Mouse (Mus musculus): Measurements from ENCODE around the gene Gtf3c1. TPM values are rescaled to one million over a fixed set of nuclear protein-coding genes. Genes with fewer than 3 reads are reported as not detected.

Gtf3c1 gene
- polyA plus RNA-seq, 1 experiment from 2014 or later: 50.6 TPM

DNA sequence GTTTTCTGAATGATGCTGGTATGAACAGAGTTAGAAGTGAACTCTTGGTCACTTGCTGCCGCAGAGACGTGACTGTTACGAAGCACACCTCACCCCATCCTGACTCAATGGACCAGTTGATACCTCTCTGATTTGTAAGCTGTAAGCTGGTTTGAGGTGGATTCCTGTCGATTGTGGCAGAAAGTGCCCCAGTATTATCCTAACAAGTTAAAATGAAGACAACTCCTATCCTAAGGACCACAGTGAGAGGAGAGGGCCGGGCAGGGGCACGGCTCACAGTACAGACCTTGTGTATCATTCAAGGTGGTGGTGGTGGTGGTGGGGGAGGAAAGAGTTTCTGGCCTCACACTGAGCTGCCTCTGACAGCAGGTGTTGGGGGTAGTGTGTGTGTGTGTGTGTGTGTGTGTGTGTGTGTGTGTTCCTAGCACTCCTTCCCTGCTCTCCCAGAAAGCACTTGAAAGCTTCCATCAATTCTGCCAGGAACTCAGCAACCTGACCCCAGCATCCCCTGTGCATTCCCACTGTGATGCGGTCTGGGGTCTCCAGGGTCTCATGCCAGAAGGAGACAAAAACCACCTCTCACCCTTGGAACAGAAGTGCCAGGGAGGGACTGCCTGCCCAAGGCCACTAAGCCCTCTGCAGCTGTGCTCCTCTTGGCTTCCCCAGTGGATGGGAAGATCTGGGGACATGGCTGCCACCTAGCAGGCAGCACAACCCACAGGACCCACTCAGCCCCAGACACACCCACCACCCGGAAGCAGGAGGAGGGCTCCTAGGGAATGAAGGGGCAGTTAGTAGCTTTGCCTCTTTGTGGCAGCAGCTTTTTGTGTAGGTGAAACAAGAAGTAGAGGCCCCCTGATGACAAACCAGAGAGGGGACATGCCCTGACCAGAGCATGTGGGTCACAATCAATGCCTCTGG is 70.1 kb downstream of the Gtf3c1 start:
- WGBS: 91% methylated on average over 8 of the region's 8 CpGs
- no peak for ATAC-seq (ENCODE audit: low FRiP score, low read depth)
- Histone ChIP-seq H3K4me3 (no peak overlapping the region), H3K4me2 (replicated peaks) (no peak overlapping the region), H3K4me1 (peaks cover 4% of the 10 kb centered on the region; the same call in 1 of the 2 replicates), H3K9me3 (no peaks in the 10 kb centered on the region), H3K9ac (replicated peaks) (no peak overlapping the region), H3K36me3 (peaks cover 30% of the 10 kb centered on the region), H3K27ac (replicated peaks) (no peak overlapping the region), H3K27me3 (no peaks in the 10 kb centered on the region)

DNA sequence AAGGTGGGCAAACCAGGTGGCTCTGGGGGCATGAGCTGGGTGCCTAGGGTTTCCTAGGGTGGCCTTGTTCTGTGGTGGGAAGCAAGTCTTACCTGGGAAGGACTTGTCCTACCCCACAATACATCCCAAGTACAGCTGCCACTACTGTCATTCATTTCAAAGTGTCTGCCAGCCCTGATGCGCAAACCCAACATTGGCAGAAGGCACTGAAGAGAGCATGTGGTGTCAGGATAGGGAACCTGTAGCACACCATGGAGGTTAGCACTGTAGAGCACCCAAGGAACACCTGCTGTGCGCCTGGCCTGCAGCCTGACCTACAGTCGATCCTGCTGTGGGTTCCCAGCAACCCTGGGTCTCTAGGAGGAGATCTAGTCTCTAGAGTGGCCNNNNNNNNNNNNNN is 76.6 kb downstream of the Gtf3c1 start:
- no peak for ATAC-seq (ENCODE audit: low FRiP score, low read depth)
- H3K27ac ChIP-seq (replicated peaks): no peak overlapping the region
- peaks cover 3% of the 10 kb centered on the region for H3K4me1 ChIP-seq
- WGBS: 86% methylated on average over 3 of the region's 3 CpGs
- H3K4me2 ChIP-seq (replicated peaks): no peak overlapping the region
- no peaks in the 10 kb centered on the region for H3K36me3 ChIP-seq
- H3K27me3 ChIP-seq: no peaks in the 10 kb centered on the region
- no peak overlapping the region for H3K4me3 ChIP-seq
- 0 out of 2 replicates have a peak, but pooled peaks cover 5% of the 10 kb centered on the region for H3K9me3 ChIP-seq
- no peak overlapping the region for H3K9ac ChIP-seq (replicated peaks)

DNA sequence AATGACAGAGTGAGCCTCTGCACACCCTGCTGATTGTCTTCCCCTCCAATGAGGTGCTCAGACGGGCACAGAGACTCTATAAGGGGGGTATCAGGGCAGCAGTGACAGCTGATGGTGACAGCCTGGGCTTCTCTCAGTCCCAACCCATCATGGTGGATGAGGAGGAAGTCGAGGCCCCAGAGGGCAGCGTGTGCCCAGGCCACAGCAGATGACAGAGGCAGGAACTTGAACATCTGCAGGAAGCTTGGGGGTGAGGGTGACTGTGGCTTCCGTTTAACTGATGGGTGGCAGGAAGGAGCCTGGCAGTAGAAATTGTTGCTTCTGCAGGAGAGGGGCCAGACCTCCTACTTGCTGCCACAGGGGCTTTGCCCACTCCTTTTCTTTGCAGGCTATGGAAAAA is 77.3 kb downstream of the Gtf3c1 start:
- H3K9me3 ChIP-seq: 0 out of 2 replicates have a peak, but pooled peaks cover 5% of the 10 kb centered on the region
- no peak overlapping the region for H3K9ac ChIP-seq (replicated peaks)
- no peak overlapping the region for H3K27ac ChIP-seq (replicated peaks)
- no peaks in the 10 kb centered on the region for H3K27me3 ChIP-seq
- H3K4me1 ChIP-seq: peaks cover 3% of the 10 kb centered on the region
- H3K4me2 ChIP-seq (replicated peaks): no peak overlapping the region
- H3K36me3 ChIP-seq: no peaks in the 10 kb centered on the region
- no peak for ATAC-seq (ENCODE audit: low FRiP score, low read depth)
- 65% methylated on average over 4 of the region's 4 CpGs for WGBS
- H3K4me3 ChIP-seq: no peak overlapping the region

DNA sequence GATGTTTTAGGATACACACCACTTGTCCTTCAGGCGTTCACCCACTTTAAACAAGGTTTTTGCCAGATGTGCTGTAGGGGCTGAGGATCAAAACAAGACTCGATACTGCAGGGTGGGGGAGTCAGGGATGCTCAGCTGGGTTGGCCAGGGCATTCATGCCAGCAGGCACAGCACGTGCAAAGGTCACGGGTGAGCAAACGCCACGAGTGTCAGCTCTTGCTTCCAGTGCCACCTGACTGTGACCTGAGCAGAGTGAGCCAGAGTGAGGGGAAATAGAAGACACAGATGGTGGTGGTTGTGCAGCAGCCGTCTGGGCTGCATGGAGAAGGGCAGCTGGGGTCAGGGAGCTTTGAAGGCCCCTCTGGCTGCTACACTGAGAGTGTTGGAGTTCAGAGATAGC is 81.8 kb downstream of the Gtf3c1 start:
- H3K4me3 ChIP-seq: no peak overlapping the region
- no peaks in the 10 kb centered on the region for H3K36me3 ChIP-seq
- H3K4me1 ChIP-seq: no peaks in the 10 kb centered on the region
- 0 out of 2 replicates have a peak, but pooled peaks cover 5% of the 10 kb centered on the region for H3K9me3 ChIP-seq
- H3K27me3 ChIP-seq: no peaks in the 10 kb centered on the region
- H3K4me2 ChIP-seq (replicated peaks): no peak overlapping the region
- H3K9ac ChIP-seq (replicated peaks): no peak overlapping the region
- 69% methylated on average over 7 of the region's 7 CpGs for WGBS
- no peak for ATAC-seq (ENCODE audit: low FRiP score, low read depth)
- H3K27ac ChIP-seq (replicated peaks): no peak overlapping the region

DNA sequence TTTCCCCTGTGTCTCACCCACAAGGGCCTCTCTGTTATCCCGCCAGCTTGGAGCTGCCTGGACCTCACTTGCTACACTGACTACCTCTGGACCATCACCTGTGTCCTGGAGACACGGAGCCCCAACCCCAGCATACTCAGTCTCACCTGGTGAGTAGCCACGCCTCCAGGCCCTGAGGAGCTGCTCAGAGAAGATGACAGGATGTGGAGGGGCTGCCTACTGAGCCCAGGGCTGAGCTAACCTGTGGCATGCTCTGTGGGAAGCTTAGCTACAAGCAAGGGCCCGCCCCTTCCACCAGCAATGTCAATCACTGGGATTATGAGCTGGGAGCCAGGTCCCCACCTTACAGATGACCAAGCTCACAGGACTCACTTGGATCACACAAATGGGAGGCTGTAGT is 82.4 kb downstream of the Gtf3c1 start:
- no peak overlapping the region for H3K9ac ChIP-seq (replicated peaks)
- 0 out of 2 replicates have a peak, but pooled peaks cover 5% of the 10 kb centered on the region for H3K9me3 ChIP-seq
- H3K27ac ChIP-seq (replicated peaks): no peak overlapping the region
- 71% methylated on average over 4 of the region's 4 CpGs for WGBS
- peak; percentile 16; the same call in 1 of the 2 replicates for ATAC-seq (ENCODE audit: low FRiP score, low read depth)
- H3K4me3 ChIP-seq: no peak overlapping the region
- no peaks in the 10 kb centered on the region for H3K27me3 ChIP-seq
- H3K36me3 ChIP-seq: no peaks in the 10 kb centered on the region
- no peaks in the 10 kb centered on the region for H3K4me1 ChIP-seq
- H3K4me2 ChIP-seq (replicated peaks): no peak overlapping the region

DNA sequence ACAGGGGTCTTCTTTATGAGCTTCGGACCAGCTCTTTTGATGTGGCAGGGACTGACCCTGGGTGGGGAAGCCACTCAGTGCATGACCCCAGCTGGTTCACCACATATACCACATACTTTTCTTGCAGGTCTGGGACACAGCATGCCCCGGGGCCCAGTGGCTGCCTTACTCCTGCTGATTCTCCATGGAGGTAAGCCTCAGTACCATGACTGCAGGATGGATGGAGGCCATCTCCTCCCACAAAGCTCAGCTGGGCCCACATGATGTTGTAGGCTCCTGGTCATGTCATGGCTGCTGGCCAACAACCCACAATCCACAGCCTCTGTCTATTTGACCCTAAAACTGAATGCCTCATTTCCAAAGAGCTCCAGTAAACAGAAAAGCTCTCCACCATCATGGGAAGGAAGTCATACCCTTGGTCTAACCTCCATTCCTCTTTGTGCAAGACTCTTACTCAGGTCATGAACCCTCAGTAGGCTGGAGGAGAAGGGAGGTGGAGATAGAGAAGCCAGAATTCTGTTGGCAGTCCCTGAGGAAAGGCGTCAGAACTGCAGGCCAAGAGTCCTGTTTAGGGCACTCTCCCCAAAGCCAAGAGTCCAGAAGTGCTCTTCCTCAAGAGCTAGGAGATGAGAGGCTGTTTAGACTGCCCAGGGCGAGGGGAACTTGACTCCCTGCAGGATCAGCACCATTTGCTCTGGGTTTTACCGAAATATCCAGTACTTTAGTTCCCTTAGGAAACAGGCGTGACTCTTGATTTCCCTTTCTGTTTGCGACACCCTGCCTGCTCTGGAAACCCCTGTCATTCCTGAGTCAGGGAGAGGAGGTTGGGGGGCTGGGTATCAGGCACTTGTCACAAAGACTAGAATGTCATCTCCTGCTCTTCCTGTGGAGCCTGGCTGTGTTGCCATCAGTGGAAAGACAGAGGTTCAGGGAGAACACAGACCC is 84.6 kb downstream of the Gtf3c1 start:
- no peak overlapping the region for H3K4me3 ChIP-seq
- no peak overlapping the region for H3K4me2 ChIP-seq (replicated peaks)
- no peak overlapping the region for H3K27ac ChIP-seq (replicated peaks)
- no peaks in the 10 kb centered on the region for H3K9me3 ChIP-seq
- no peaks in the 10 kb centered on the region for H3K27me3 ChIP-seq
- no peak overlapping the region for H3K9ac ChIP-seq (replicated peaks)
- no peak for ATAC-seq (ENCODE audit: low FRiP score, low read depth)
- no peaks in the 10 kb centered on the region for H3K4me1 ChIP-seq
- no peaks in the 10 kb centered on the region for H3K36me3 ChIP-seq
- 72% methylated on average over 7 of the region's 7 CpGs for WGBS

DNA sequence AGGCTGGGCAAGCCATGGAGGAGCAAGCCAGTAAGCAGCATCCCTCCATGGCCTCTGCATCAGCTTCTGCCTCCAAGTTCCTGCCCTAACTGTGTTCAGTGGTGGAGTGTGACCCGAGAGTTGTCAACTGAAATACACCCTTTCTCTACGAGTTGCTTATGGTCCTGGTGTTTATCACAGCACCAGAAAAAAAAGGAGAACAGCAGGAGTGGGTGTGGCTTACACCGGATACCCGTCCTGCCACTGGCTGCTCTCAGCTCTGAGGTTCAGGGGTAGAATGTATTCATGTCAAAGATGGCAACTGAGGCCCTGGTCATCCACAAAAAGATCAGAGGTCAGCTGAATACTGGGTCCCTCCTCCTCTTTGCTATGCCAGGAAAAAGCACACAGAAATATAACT is 87.5 kb downstream of the Gtf3c1 start:
- Histone ChIP-seq H3K9ac (replicated peaks) (no peak overlapping the region), H3K27ac (replicated peaks) (no peak overlapping the region), H3K4me3 (no peak overlapping the region), H3K4me2 (replicated peaks) (no peak overlapping the region), H3K36me3 (no peaks in the 10 kb centered on the region), H3K9me3 (no peaks in the 10 kb centered on the region), H3K4me1 (no peaks in the 10 kb centered on the region), H3K27me3 (no peaks in the 10 kb centered on the region)
- no peak for ATAC-seq (ENCODE audit: low FRiP score, low read depth)
- WGBS: 83% methylated on average over 4 of the region's 4 CpGs

DNA sequence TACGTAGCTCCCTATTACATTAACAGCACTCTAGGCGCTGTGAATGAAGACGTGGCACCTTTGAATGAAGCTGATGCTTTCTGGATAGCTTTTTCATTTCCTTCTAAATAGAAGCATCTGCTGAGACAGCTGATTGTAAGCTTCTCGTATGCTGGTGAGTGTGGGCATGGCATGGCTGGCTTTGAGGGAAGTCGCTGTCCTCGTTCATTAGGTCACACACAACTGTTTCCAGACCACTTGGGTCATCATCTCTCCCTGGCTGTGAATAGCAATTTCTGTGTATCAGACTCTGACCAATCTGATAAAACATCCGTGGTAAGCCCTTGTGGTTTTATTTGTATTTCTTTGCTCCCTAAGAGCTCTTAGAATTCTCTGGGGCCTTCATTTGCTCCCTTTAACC is 89.6 kb downstream of the Gtf3c1 start:
- Histone ChIP-seq H3K4me2 (replicated peaks) (no peak overlapping the region), H3K4me1 (no peaks in the 10 kb centered on the region), H3K36me3 (no peaks in the 10 kb centered on the region), H3K27ac (replicated peaks) (no peak overlapping the region), H3K4me3 (no peak overlapping the region), H3K27me3 (no peaks in the 10 kb centered on the region), H3K9me3 (no peaks in the 10 kb centered on the region), H3K9ac (replicated peaks) (no peak overlapping the region)
- no peak for ATAC-seq (ENCODE audit: low FRiP score, low read depth)
- 90% methylated on average over 7 of the region's 7 CpGs for WGBS

DNA sequence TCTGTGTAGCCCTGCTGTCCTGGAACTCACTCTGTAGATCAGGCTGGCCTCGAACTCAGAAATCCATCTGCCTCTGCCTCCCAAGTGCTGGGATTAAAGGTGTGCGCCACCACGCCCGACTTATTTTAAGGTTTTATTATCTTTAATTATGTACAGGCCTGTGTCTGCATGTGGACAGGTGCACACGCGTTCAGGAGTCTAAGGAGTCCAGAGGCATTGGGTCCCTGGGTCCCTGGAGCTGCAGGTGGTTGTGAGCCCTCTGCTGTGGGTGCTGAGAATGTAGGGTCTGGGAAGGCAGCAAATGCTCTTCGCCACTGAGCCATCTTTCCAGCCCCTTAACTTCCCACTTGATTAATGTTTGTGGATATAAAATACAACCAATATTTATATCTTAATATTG is 92.1 kb downstream of the Gtf3c1 start:
- Histone ChIP-seq H3K9me3 (no peaks in the 10 kb centered on the region), H3K9ac (replicated peaks) (no peak overlapping the region), H3K27me3 (no peaks in the 10 kb centered on the region), H3K4me2 (replicated peaks) (no peak overlapping the region), H3K27ac (replicated peaks) (no peak overlapping the region), H3K4me1 (no peaks in the 10 kb centered on the region), H3K4me3 (no peak overlapping the region), H3K36me3 (no peaks in the 10 kb centered on the region)
- ATAC-seq (ENCODE audit: low FRiP score, low read depth): no peak
- 87% methylated on average over 7 of the region's 7 CpGs for WGBS

DNA sequence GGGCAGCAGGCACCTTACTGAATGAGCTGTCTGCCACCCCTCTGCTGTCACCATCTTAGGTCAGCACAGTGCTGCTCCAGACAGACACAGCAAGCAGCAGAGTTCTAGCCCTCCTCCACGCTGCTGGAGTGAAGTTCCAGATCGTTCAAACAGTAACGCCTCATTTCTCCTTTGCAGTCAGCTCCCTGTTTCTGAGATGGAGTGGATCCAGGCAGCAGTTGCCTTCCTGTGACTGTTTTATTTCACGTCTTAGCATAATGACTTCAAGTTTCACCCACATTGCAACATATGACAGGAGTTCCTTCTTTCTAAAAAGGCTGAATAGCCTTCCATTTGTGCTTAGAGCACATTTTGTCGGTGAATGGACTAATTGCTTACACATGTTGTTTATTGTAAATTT is 94.0 kb downstream of the Gtf3c1 start:
- H3K27me3 ChIP-seq: no peaks in the 10 kb centered on the region
- H3K4me2 ChIP-seq (replicated peaks): no peak overlapping the region
- no peaks in the 10 kb centered on the region for H3K9me3 ChIP-seq
- H3K4me3 ChIP-seq: no peak overlapping the region
- ATAC-seq (ENCODE audit: low FRiP score, low read depth): no peak
- no peaks in the 10 kb centered on the region for H3K4me1 ChIP-seq
- H3K9ac ChIP-seq (replicated peaks): no peak overlapping the region
- no peaks in the 10 kb centered on the region for H3K36me3 ChIP-seq
- 92% methylated on average over 5 of the region's 5 CpGs for WGBS
- no peak overlapping the region for H3K27ac ChIP-seq (replicated peaks)

DNA sequence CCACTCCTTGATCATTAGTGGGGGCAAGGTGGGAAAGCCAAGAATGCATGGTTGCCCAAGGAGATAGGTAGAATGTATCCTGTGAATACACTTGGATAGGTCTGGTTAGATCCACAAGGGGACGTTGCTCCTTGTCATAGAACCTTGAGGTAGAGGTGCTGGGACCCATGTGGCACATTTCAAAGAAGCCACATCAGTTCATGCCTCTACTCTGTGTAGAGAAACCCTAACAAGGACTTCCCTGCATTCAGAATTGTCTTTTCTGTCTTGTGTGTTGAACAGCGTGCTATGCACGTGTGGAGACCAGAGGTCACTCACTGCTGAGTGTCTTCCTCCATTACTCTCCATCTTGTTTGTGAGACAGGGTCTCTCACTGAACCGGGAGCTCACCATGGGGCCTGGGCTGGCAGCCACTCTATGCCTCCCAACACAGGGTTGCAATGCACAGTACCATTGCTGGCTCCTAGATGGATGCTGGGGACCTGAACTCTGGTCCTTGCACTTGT is 99.3 kb downstream of the Gtf3c1 start:
- ATAC-seq (ENCODE audit: low FRiP score, low read depth): no peak
- Histone ChIP-seq H3K36me3 (no peaks in the 10 kb centered on the region), H3K4me1 (no peaks in the 10 kb centered on the region), H3K27me3 (0 out of 2 replicates have a peak, but pooled peaks cover 4% of the 10 kb centered on the region), H3K9me3 (no peaks in the 10 kb centered on the region), H3K27ac (replicated peaks) (no peak overlapping the region), H3K9ac (replicated peaks) (no peak overlapping the region), H3K4me3 (no peak overlapping the region), H3K4me2 (replicated peaks) (no peak overlapping the region)
- WGBS: 80% methylated on average over 4 of the region's 4 CpGs
